Mouse (Mus musculus) liver, adult 10 weeks (tissue): ENCODE results near the gene Cfdp1. TPM values are rescaled to one million over a fixed set of nuclear protein-coding genes. Genes with fewer than 3 reads are reported as not detected.

ENCODE experiments used
- polyA plus RNA-seq: library from polyadenylated mRNA; stranded (reverse); fragments of 350-450 nt; fragmentation: Illumina TruSeq; extraction: RNeasy Lipid Tissue Mini Kit (QIAGEN cat#74804); gene quantifications from one replicate; pipeline ENCODE4 v1.2.3, GENCODE M21; 2014; ENCODE audit warnings: low read depth, low replicate concordance

The Cfdp1 gene
- polyA plus RNA-seq = 82.5 TPM

GRCm38 (mm10) chr8:111853861-111854501 lies at the start of gene Cfdp1:
Cfdp1 (minus strand) TSS chr8:111854291.

GRCm38 (mm10) chr8:111876355-111876948 lies 22.4 kb upstream of the Cfdp1 start, which contains the start of gene Tmem170:
Tmem170 (minus strand) TSS chr8:111876750.

GRCm38 (mm10) chr8:111743792-111744696 lies 110.0 kb downstream of the Cfdp1 start, which contains the start of gene Bcar1:
Bcar1 (minus strand) TSS chr8:111743809.

Other genes starting within 250 kb of the Cfdp1 start
- 27.5 TPM for gene Ldhd, start 223.9 kb downstream of the Cfdp1 start, polyA plus RNA-seq
- gene Zfp1, start 210.9 kb downstream of the Cfdp1 start, polyA plus RNA-seq = 3.4 TPM
- gene Ctrb1, start 163.3 kb downstream of the Cfdp1 start, polyA plus RNA-seq = not detected
- 0.69 TPM for gene Bcar1, start 110.5 kb downstream of the Cfdp1 start, polyA plus RNA-seq
- 10.5 TPM for gene Tmem170, start 22.5 kb upstream of the Cfdp1 start, polyA plus RNA-seq
- not detected for gene Chst5, start 56.2 kb upstream of the Cfdp1 start, polyA plus RNA-seq
- not detected for gene Tmem231, start 79.6 kb upstream of the Cfdp1 start, polyA plus RNA-seq
- 83.9 TPM for gene Gabarapl2, start 86.4 kb upstream of the Cfdp1 start, polyA plus RNA-seq
- gene Adat1, start 138.0 kb upstream of the Cfdp1 start, polyA plus RNA-seq = 1.6 TPM
- 23.1 TPM for gene Kars, start 157.0 kb upstream of the Cfdp1 start, polyA plus RNA-seq
- 10.3 TPM for gene Terf2ip, start 157.1 kb upstream of the Cfdp1 start, polyA plus RNA-seq
- gene Gm6793, start 160.7 kb upstream of the Cfdp1 start, polyA plus RNA-seq = 0.79 TPM